Mouse (Mus musculus): ENCODE results near the gene Lama5.
"Not testable (repeated sequence)": the region's sequence is repeated elsewhere in the genome, so short reads cannot be mapped to it uniquely, and the experiment has no call there.

Gene Lama5

GRCm38 (mm10) chr2:180197323-180198037, 28.2 kb downstream of the Lama5 start:
- no peak for DNase-seq (ENCODE audit: low spot score in 2 of 2)

- DNase-seq (ENCODE audit: low spot score in 2 of 2) = no peak
Observed at GRCm38 (mm10) chr2:180196610-180197322, 28.9 kb downstream of the Lama5 start.

- no peak for DNase-seq (ENCODE audit: low spot score in 2 of 2)
Observed at GRCm38 (mm10) chr2:180187362-180187761, 38.3 kb downstream of the Lama5 start.

GRCm38 (mm10) chr2:180185686-180186085, 40.0 kb downstream of the Lama5 start:
- DNase-seq (ENCODE audit: low spot score in 2 of 2) = no peak

- DNase-seq (ENCODE audit: low spot score in 2 of 2) = no peak
Observed at GRCm38 (mm10) chr2:180184752-180185109, 40.9 kb downstream of the Lama5 start.

- no peak for DNase-seq (ENCODE audit: low spot score in 2 of 2)
Observed at GRCm38 (mm10) chr2:180184011-180184751, 41.5 kb downstream of the Lama5 start.

GRCm38 (mm10) chr2:180181542-180181941, 44.1 kb downstream of the Lama5 start:
- DNase-seq (ENCODE audit: low spot score in 2 of 2) = no peak

GRCm38 (mm10) chr2:180175725-180176124, 49.9 kb downstream of the Lama5 start:
- no peak for DNase-seq (ENCODE audit: low spot score in 2 of 2)

GRCm38 (mm10) chr2:180174121-180174520, 51.5 kb downstream of the Lama5 start:
- no peak for DNase-seq (ENCODE audit: low spot score in 2 of 2)

GRCm38 (mm10) chr2:180173711-180174110, 51.9 kb downstream of the Lama5 start:
- DNase-seq (ENCODE audit: low spot score in 2 of 2) = not testable (repeated sequence)

GRCm38 (mm10) chr2:180173163-180173562, 52.5 kb downstream of the Lama5 start:
- no peak for DNase-seq (ENCODE audit: low spot score in 2 of 2)

- DNase-seq (ENCODE audit: low spot score in 2 of 2) = no peak
Observed at GRCm38 (mm10) chr2:180172152-180172551, 53.5 kb downstream of the Lama5 start.

- DNase-seq (ENCODE audit: low spot score in 2 of 2) = no peak
Observed at GRCm38 (mm10) chr2:180171522-180172070, 54.1 kb downstream of the Lama5 start.

- DNase-seq (ENCODE audit: low spot score in 2 of 2) = peak; percentile 94 to 97
Observed at GRCm38 (mm10) chr2:180170806-180171521, 54.7 kb downstream of the Lama5 start, which contains the start of gene Adrm1. Gene Adrm1 (plus strand): TSS chr2:180171485.

GRCm38 (mm10) chr2:180170151-180170805, 55.4 kb downstream of the Lama5 start:
- no peak for DNase-seq (ENCODE audit: low spot score in 2 of 2)

GRCm38 (mm10) chr2:180166869-180167268, 58.8 kb downstream of the Lama5 start:
- DNase-seq (ENCODE audit: low spot score in 2 of 2) = no peak

- no peak for DNase-seq (ENCODE audit: low spot score in 2 of 2)
Observed at GRCm38 (mm10) chr2:180165855-180166254, 59.8 kb downstream of the Lama5 start.

- DNase-seq (ENCODE audit: low spot score in 2 of 2) = no peak
Observed at GRCm38 (mm10) chr2:180158627-180159026, 67.0 kb downstream of the Lama5 start.

GRCm38 (mm10) chr2:180154796-180155195, 70.9 kb downstream of the Lama5 start:
- no peak for DNase-seq (ENCODE audit: low spot score in 2 of 2)

- no peak for DNase-seq (ENCODE audit: low spot score in 2 of 2)
Observed at GRCm38 (mm10) chr2:180148551-180148950, 77.1 kb downstream of the Lama5 start.

GRCm38 (mm10) chr2:180147379-180147778, 78.3 kb downstream of the Lama5 start:
- no peak for DNase-seq (ENCODE audit: low spot score in 2 of 2)
